Mouse (Mus musculus): ENCODE measurements around the gene Sfxn4. TPM values are rescaled to one million over a fixed set of nuclear protein-coding genes. Genes with fewer than 3 reads are reported as not detected.

Gene Sfxn4
- total RNA-seq, 2 experiments from 2014 or later, result 2.5 to 2.7 TPM

- intact Hi-C loops (cut with DNase I), result no loop called here
- no peak for DNase-seq
These were observed 73.7 kb downstream of the Sfxn4 start for GRCm38 (mm10) chr19:60787465-60788150.

Other genes with a start within 250 kb of the Sfxn4 start
- gene Nanos1, start 105.5 kb downstream of the Sfxn4 start, total RNA-seq (2021), result under 1 TPM; 0.05 to 0.10 TPM
- 10 to 100 TPM; 72.2 to 83.8 TPM for gene Eif3a, start 70.8 kb downstream of the Sfxn4 start, total RNA-seq (2021)
- 10 to 100 TPM in 1 of 2 experiments, 1 to 10 TPM in 1; 9.5 to 10.4 TPM for gene Fam45a, start 49.9 kb downstream of the Sfxn4 start, total RNA-seq (2021)
- 100 to 1,000 TPM; 205 to 207 TPM for gene Prdx3, start 13.1 kb upstream of the Sfxn4 start, total RNA-seq (2021)
- 1 to 10 TPM; 3.5 to 4.1 TPM for gene Grk5, start 28.3 kb upstream of the Sfxn4 start, total RNA-seq (2021)